Comparison of ENCODE assay signal across 24 mouse cellular contexts in the genomic region with DNA sequence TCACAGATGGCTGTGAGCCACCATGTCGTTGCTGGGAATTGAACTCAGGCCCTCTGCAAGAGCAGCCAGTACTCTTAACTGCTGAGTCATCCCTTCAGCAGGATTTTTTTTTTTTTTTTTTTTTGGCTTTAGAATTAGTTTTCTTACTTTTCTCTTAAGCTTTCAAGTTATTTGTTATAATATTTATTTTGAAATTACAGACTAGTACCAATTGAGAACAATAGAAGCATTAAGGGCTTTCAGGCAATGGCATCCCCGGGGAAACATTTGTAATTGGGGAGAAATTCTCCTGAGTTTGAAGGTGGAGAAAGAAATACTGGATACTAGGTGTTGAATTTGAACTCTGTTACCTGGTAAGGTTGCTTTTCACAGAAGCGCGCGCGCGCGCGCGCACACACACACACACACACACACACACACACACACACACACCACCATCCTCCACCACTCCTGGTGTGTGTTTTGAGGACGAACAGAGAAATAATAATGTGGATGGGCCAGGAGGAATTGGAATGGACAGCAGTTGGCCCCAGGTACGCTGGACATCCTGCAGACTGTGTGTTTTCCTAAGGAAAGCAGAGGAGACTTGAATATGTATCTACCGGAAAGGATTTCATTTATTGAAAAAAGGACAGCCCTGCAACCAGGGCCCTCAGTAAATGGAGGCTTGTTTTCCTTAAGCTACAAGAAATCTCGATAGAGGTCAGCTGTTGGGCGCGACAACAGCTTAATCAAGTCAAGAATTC. TPM values are rescaled to one million over a fixed set of nuclear protein-coding genes. Genes with fewer than 3 reads are reported as not detected.
DNase-seq lines count a peak whose midpoint lies in the region; ATAC-seq and TF ChIP-seq lines count a peak whose summit lies in the region.
"Had no signal": no experiment of that assay in that cellular context is flagged by ENCODE, and none has a peak within 500 bp of the region (broad histone marks: within the 10 kb centered on the region; RNA-seq: fewer than 3 reads in every experiment).

No protein-coding gene starts in this region.

- intact Hi-C loops in left cerebral cortex, adult 2 months (cut with DNase I), result no loop called here

- H3K9me3 ChIP-seq in forebrain, embryonic 14.5 days (replicated peaks; ENCODE audit: control insufficient read depth, low read length), result no peaks in the 10 kb centered on the region
- no peaks in the 10 kb centered on the region for H3K9me3 ChIP-seq in forebrain, embryonic 16.5 days (ENCODE audit: control insufficient read depth, low read length)
- H3K9me3 ChIP-seq in ES-E14 (ENCODE audit: control insufficient read depth, insufficient read depth, low read depth, low read length), result no peaks in the 10 kb centered on the region
- no peaks in the 10 kb centered on the region for H3K9me3 ChIP-seq in hindbrain, embryonic 16.5 days (ENCODE audit: control insufficient read depth, low read length)
- H3K9me3 ChIP-seq: embryonic facial prominence, embryonic 12.5 days; heart, embryonic 10.5 days; lung, embryonic 15.5 days; megakaryocyte, embryonic 14.5 days; stomach, embryonic 15.5 days had no signal

- no peak for TF ChIP-seq POLR2A in lung, adult 2 months (IDR thresholded peaks at IDR 0.05; ENCODE audit: borderline replicate concordance, extremely low read depth, low read depth, low read length)

- peak overlapping the region; percentile 93; the same call in 1 of the 2 replicates for H3K4me2 ChIP-seq in forebrain, embryonic 14.5 days (ENCODE audit: low read length)
- H3K4me2 ChIP-seq in forebrain, embryonic 16.5 days (ENCODE audit: low read length), result no peak overlapping the region
- H3K4me2 ChIP-seq in hindbrain, embryonic 16.5 days (ENCODE audit: low read length), result no peak overlapping the region
- H3K4me2 ChIP-seq: liver, embryonic 11.5 days; stomach, embryonic 15.5 days had no signal

- H3K27ac ChIP-seq in forebrain, embryonic 14.5 days (ENCODE audit: low read depth, low read length), result no peak overlapping the region
- H3K27ac ChIP-seq in forebrain, embryonic 16.5 days (ENCODE audit: low read length), result no peak overlapping the region
- no peak overlapping the region for H3K27ac ChIP-seq in ES-E14 (ENCODE audit: insufficient read depth, low read depth, low read length, poor library complexity, severe bottlenecking)
- H3K27ac ChIP-seq in hindbrain, embryonic 16.5 days (ENCODE audit: low read depth, low read length), result no peak overlapping the region
- no peak overlapping the region for H3K27ac ChIP-seq in left cerebral cortex, adult 2 months
- H3K27ac ChIP-seq: embryonic facial prominence, embryonic 12.5 days; heart, embryonic 10.5 days; lung, embryonic 15.5 days; stomach, embryonic 15.5 days had no signal

- in situ Hi-C loops in ES-E14 (cut with MboI; ENCODE audit: low sequenced_read_pairs in 2 of 2, unreplicated experiment in 2 of 2), result no loop called here

- no peak for TF ChIP-seq CTCF in lung, adult 2 months (IDR thresholded peaks at IDR 0.05; ENCODE audit: insufficient read depth, low read length)
- TF ChIP-seq CTCF in left cerebral cortex, adult 2 months (IDR thresholded peaks at IDR 0.05), result no peak

- no peak for DNase-seq in forebrain, embryonic 14.5 days (ENCODE audit: low spot score)
- no peak for DNase-seq in lung, adult 2 months
- DNase-seq in lung, postnatal 14 days, result no peak
- DNase-seq in ES-E14 (ENCODE audit: low read depth, low spot score), result no peak
- no peak for DNase-seq in left cerebral cortex, adult 2 months (ENCODE audit: extremely low spot score in 1 of 2, low spot score in 2 of 2)
- DNase-seq: adrenal gland, adult 8-10 months; cerebellum, adult 9-11 months; gastrocnemius, postnatal 25 days; left cerebral cortex, postnatal 4 days; retina, postnatal 1 day; thymus, adult 18-20 months; thymus, postnatal 4 days had no signal

- no peaks in the 10 kb centered on the region for H3K27me3 ChIP-seq in forebrain, embryonic 14.5 days (replicated peaks; ENCODE audit: control insufficient read depth, insufficient read depth, low read length)
- no peaks in the 10 kb centered on the region for H3K27me3 ChIP-seq in forebrain, embryonic 16.5 days (replicated peaks; ENCODE audit: control insufficient read depth, insufficient read depth, low read length)
- H3K27me3 ChIP-seq in hindbrain, embryonic 16.5 days (replicated peaks; ENCODE audit: control insufficient read depth, insufficient read depth, low read length), result 0 out of 2 replicates have a peak, but pooled peaks cover 3% of the 10 kb centered on the region
- H3K27me3 ChIP-seq: embryonic facial prominence, embryonic 12.5 days; lung, embryonic 15.5 days; stomach, embryonic 15.5 days had no signal

- no peaks in the 10 kb centered on the region for H3K4me1 ChIP-seq in forebrain, embryonic 14.5 days (ENCODE audit: control insufficient read depth, insufficient read depth, low read length)
- H3K4me1 ChIP-seq in forebrain, embryonic 16.5 days (replicated peaks; ENCODE audit: control insufficient read depth, insufficient read depth, low read length), result peaks cover 3% of the 10 kb centered on the region
- no peaks in the 10 kb centered on the region for H3K4me1 ChIP-seq in lung, adult 2 months (ENCODE audit: control insufficient read depth, insufficient read depth, low read length)
- H3K4me1 ChIP-seq in ES-E14 (ENCODE audit: control insufficient read depth in 2 of 2, insufficient read depth in 2 of 2, low read length in 2 of 2, poor library complexity in 1 of 2), result peaks cover 3 to 5% of the 10 kb centered on the region in 2 experiments; a peak in 3 of 4 replicates
- H3K4me1 ChIP-seq in hindbrain, embryonic 16.5 days (ENCODE audit: control insufficient read depth, insufficient read depth, low read depth, low read length), result peaks cover 5% of the 10 kb centered on the region; the same call in 1 of the 2 replicates

- 85% methylated on average over 16 of the region's 16 CpGs for WGBS in forebrain, embryonic 14.5 days
- 84% methylated on average over 16 of the region's 16 CpGs for WGBS in forebrain, embryonic 16.5 days
- 92% methylated on average over 16 of the region's 16 CpGs for WGBS in lung, adult 2 months
- 89% methylated on average over 16 of the region's 16 CpGs for WGBS in hindbrain, embryonic 16.5 days

- H3K4me3 ChIP-seq in forebrain, embryonic 14.5 days (ENCODE audit: low read depth, low read length), result no peak overlapping the region
- no peak overlapping the region for H3K4me3 ChIP-seq in forebrain, embryonic 16.5 days (replicated peaks; ENCODE audit: low read length)
- peak overlapping the region; percentile 22 for H3K4me3 ChIP-seq in lung, adult 2 months (replicated peaks; ENCODE audit: extremely low read depth, low read depth, low read length)
- no peak overlapping the region for H3K4me3 ChIP-seq in ES-E14 (ENCODE audit: insufficient read depth in 1 of 2, low read depth in 1 of 2, low read length in 2 of 2, poor library complexity in 1 of 2, severe bottlenecking in 1 of 2)
- peak overlapping the region; percentile 4; the same call in 1 of the 2 replicates for H3K4me3 ChIP-seq in hindbrain, embryonic 16.5 days (ENCODE audit: low read length)
- H3K4me3 ChIP-seq in left cerebral cortex, adult 2 months, result no peak overlapping the region
- H3K4me3 ChIP-seq: erythroblast, embryonic 14.5 days; megakaryocyte, embryonic 14.5 days; stomach, embryonic 15.5 days had no signal

- H3K9ac ChIP-seq in forebrain, embryonic 14.5 days (ENCODE audit: low read length), result no peak overlapping the region
- H3K9ac ChIP-seq in forebrain, embryonic 16.5 days (replicated peaks; ENCODE audit: low read depth, low read length), result no peak overlapping the region
- no peak overlapping the region for H3K9ac ChIP-seq in ES-E14 (ENCODE audit: insufficient read depth, low read depth, low read length, poor library complexity, severe bottlenecking)
- H3K9ac ChIP-seq in hindbrain, embryonic 16.5 days (ENCODE audit: low read depth, low read length), result no peak overlapping the region
- H3K9ac ChIP-seq: embryonic facial prominence, embryonic 12.5 days; lung, embryonic 15.5 days; stomach, embryonic 15.5 days had no signal

- no peak for ATAC-seq in forebrain, embryonic 14.5 days
- ATAC-seq in forebrain, embryonic 16.5 days, result no peak
- ATAC-seq in hindbrain, embryonic 16.5 days, result no peak
- ATAC-seq: intestine, embryonic 16.5 days; midbrain, embryonic 16.5 days had no signal

- H3K36me3 ChIP-seq in forebrain, embryonic 14.5 days (ENCODE audit: control insufficient read depth, insufficient read depth, low read length), result no peaks in the 10 kb centered on the region
- no peaks in the 10 kb centered on the region for H3K36me3 ChIP-seq in forebrain, embryonic 16.5 days (ENCODE audit: control insufficient read depth, insufficient read depth)
- no peaks in the 10 kb centered on the region for H3K36me3 ChIP-seq in ES-E14 (ENCODE audit: control insufficient read depth, insufficient read depth, low read length, poor library complexity, severe bottlenecking)
- no peaks in the 10 kb centered on the region for H3K36me3 ChIP-seq in hindbrain, embryonic 16.5 days (ENCODE audit: control insufficient read depth, insufficient read depth, low read length)
- H3K36me3 ChIP-seq: embryonic facial prominence, embryonic 12.5 days; heart, embryonic 10.5 days; lung, embryonic 15.5 days; stomach, embryonic 15.5 days had no signal

TF ChIP-seq in ES-E14, 5 proteins besides CTCF, POLR2A, EP300 and RAD21:
- TF ChIP-seq MAFK (IDR thresholded peaks at IDR 0.05; ENCODE audit: insufficient read depth, low read depth, low read length), result peak; percentile 88
- TF ChIP-seq ZNF384 (IDR thresholded peaks at IDR 0.05; ENCODE audit: low read depth, low read length), result peak; percentile 59; the same call in 1 of the 2 replicates
- no peak for TF ChIP-seq HCFC1 (IDR thresholded peaks at IDR 0.05; ENCODE audit: borderline replicate concordance, insufficient read depth, low read length)
- no peak for TF ChIP-seq CHD2 (IDR thresholded peaks at IDR 0.05; ENCODE audit: low read depth, low read length)
- TF ChIP-seq ZC3H11A (IDR thresholded peaks at IDR 0.05; ENCODE audit: borderline replicate concordance, low read depth, low read length), result no peak
TF ChIP-seq in ES-E14: peak in this region for 2.

RNA-seq across cellular contexts. Expression of gene Shroom3, which starts 1.7 kb away (rescaled TPM):
- polyA plus RNA-seq in forebrain, embryonic 14.5 days (2014; fragmentation: Nextera tagmentation; extraction: Ambion mirVana), result 1.6 and 2.0 TPM in 2 replicates
- polyA plus RNA-seq in forebrain, embryonic 16.5 days (2015; fragmentation: Nextera tagmentation; extraction: Ambion mirVana), result 1.2 and 1.4 TPM in 2 replicates
- polyA plus RNA-seq in lung, adult 2 months (2012; rRNA removed), result 63.6 and 70.0 TPM in 2 replicates
- total RNA-seq in ES-E14 (2012; rRNA removed), result 33.5 and 34.1 TPM in 2 replicates
- 1.4 and 1.6 TPM in 2 replicates for polyA plus RNA-seq in hindbrain, embryonic 16.5 days (2015; fragmentation: Nextera tagmentation; extraction: Ambion mirVana)
- total RNA-seq in left cerebral cortex, adult 2 months (2021), result 1 to 10 TPM; 4.3 to 6.3 TPM

RNA-seq across cellular contexts. Expression of gene Ccdc158, which starts 9.8 kb away (rescaled TPM):
- 0.37 and 0.58 TPM in 2 replicates for polyA plus RNA-seq in forebrain, embryonic 14.5 days (2014; fragmentation: Nextera tagmentation; extraction: Ambion mirVana)
- 0.32 and 0.40 TPM in 2 replicates for polyA plus RNA-seq in forebrain, embryonic 16.5 days (2015; fragmentation: Nextera tagmentation; extraction: Ambion mirVana)
- polyA plus RNA-seq in lung, adult 2 months (2012; rRNA removed), result 0.33 and 0.37 TPM in 2 replicates
- 0.94 and 0.95 TPM in 2 replicates for total RNA-seq in ES-E14 (2012; rRNA removed)
- polyA plus RNA-seq in hindbrain, embryonic 16.5 days (2015; fragmentation: Nextera tagmentation; extraction: Ambion mirVana), result 0.50 and 0.51 TPM in 2 replicates
- total RNA-seq in left cerebral cortex, adult 2 months (2021), result under 1 TPM; 0.36 to 0.54 TPM
- total RNA-seq: heart, postnatal 25 days had no signal
- polyA plus RNA-seq: erythroblast, embryonic 14.5 days had no signal

Comparison
In these comparisons a context has a peak if more than half of its experiments do, and no peak if none do; other contexts are left out.
1. H3K4me3 ChIP-seq: peak in lung, adult 2 months (single experiment) and hindbrain, embryonic 16.5 days (single experiment); none in forebrain, embryonic 14.5 days (single experiment), forebrain, embryonic 16.5 days (single experiment), ES-E14 (0 of 2) and left cerebral cortex, adult 2 months (single experiment).
2. RNA of gene Shroom3, which starts 1.7 kb away (polyA plus RNA-seq): 63.6 to 70.0 TPM in lung, adult 2 months; 1.6 to 2.0 TPM in forebrain, embryonic 14.5 days, 1.4 to 1.6 TPM in hindbrain, embryonic 16.5 days and 1.2 to 1.4 TPM in forebrain, embryonic 16.5 days; every median in the first group is over 10 times any median in the second.